Mouse (Mus musculus) cerebellum, adult 2 months (tissue): Measurements from ENCODE around the gene Cdc37l1. TPM values are rescaled to one million over a fixed set of nuclear protein-coding genes. Genes with fewer than 3 reads are reported as not detected.
"Not testable (repeated sequence)": the region's sequence is repeated elsewhere in the genome, so short reads cannot be mapped to it uniquely, and the experiment has no call there.

Experiments
- DNase-seq, 2 experiments: peaks; one replicate each; pipeline ENCODE4 v3.0.0; 2021
- H3K27ac ChIP-seq: fragments of 200-500 bp; 2 replicates; pipeline ENCODE4 v1.5.1; 2012; ENCODE audit warnings: low read length, control low read depth, inconsistent platforms; ENCODE audit not compliant: insufficient read depth
- H3K27me3 ChIP-seq: fragments of 200-500 bp; 2 replicates; pipeline ENCODE4 v1.6.1; 2012; ENCODE audit warnings: inconsistent platforms, mild to moderate bottlenecking, low read length, moderate library complexity; ENCODE audit not compliant: control insufficient read depth, insufficient read depth
- H3K4me1 ChIP-seq: fragments of 200-500 bp; 2 replicates; pipeline ENCODE4 v1.6.1; 2011; ENCODE audit warnings: low read length; ENCODE audit not compliant: control insufficient read depth, insufficient read depth
- H3K4me3 ChIP-seq: fragments of 200-500 bp; replicated peaks from 2 replicates; pipeline ENCODE3; 2011; ENCODE audit warnings: mild to moderate bottlenecking, low read depth, low read length, control low read depth; ENCODE audit not compliant: insufficient read depth
- CTCF ChIP-seq: fragments of 200-500 bp; IDR thresholded peaks from 2 replicates; pipeline ENCODE4 v1.5.1; 2011; ENCODE audit warnings: low read depth, mild to moderate bottlenecking, control low read depth, low read length, moderate library complexity, borderline replicate concordance; ENCODE audit not compliant: insufficient read depth
- POLR2A ChIP-seq: fragments of 200-500 bp; IDR thresholded peaks from 2 replicates; pipeline ENCODE4 v1.6.1; 2011; ENCODE audit warnings: low read length, control low read depth, borderline replicate concordance; ENCODE audit not compliant: insufficient read depth
- WGBS: fragments of 180-500 bp; shearing (Covaris S2); methylation state at CpG from one replicate; pipeline ENCODE4 v1.1.7; 2018; 5-methylcytosine and 5-hydroxymethylcytosine counted together
- polyA plus RNA-seq: library from polyadenylated mRNA; depleted of rRNA; stranded (reverse); fragments of >200 nt; gene quantifications from 2 replicates; pipeline ENCODE4 v1.2.3, GENCODE M21; 2012

Cdc37l1 gene
- polyA plus RNA-seq, 1 experiment, result 91.8 TPM

- no peak for DNase-seq
- Histone ChIP-seq H3K27ac (no peak overlapping the region), H3K27me3 (no peaks in the 10 kb centered on the region), H3K4me3 (peak overlapping the region; percentile 38), H3K4me1 (peaks cover 14% of the 10 kb centered on the region; the same call in 1 of the 2 replicates)
- TF ChIP-seq CTCF (no peak), POLR2A (no peak)
- WGBS, result 57% methylated on average over 5 of the region's 5 CpGs
These were observed 1.2 kb downstream of the Cdc37l1 start for GRCm38 (mm10) chr19:28991391-28991790.

GRCm38 (mm10) chr19:28994870-28995269, 4.7 kb downstream of the Cdc37l1 start:
- Histone ChIP-seq H3K4me3 (no peak overlapping the region), H3K27me3 (no peaks in the 10 kb centered on the region), H3K27ac (peak overlapping the region; percentile 38; the same call in 1 of the 2 replicates), H3K4me1 (peaks cover 10% of the 10 kb centered on the region; the same call in 1 of the 2 replicates)
- DNase-seq, result peak in 1 of 2 experiments; percentile 28
- 13% methylated on average over 7 of the region's 7 CpGs for WGBS
- TF ChIP-seq CTCF (no peak), POLR2A (no peak)

DNA sequence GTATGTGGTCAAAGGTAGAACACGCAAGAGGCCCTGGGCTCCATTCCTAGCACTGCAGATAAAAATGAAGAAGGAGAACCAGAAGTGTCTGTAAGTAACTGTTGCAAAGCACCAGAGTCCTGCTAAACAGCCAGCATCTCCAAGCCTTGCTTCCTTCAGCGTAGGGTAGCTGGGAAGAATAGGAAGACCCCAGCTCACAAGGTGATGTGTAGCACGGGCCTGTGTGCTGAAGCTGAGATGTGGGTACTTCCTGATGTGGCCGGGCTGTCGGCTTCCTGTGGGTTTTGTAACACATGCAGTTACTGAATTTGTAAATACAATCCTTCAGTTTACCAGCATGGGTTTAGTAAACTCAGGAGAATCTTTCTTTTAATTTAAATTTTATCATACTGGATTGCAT, 5.2 kb downstream of the Cdc37l1 start:
- no peak overlapping the region for H3K4me3 ChIP-seq
- TF ChIP-seq CTCF (no peak), POLR2A (no peak)
- 68% methylated on average over 5 of the region's 5 CpGs for WGBS
- H3K27ac ChIP-seq, result peak overlapping the region; percentile 38; the same call in 1 of the 2 replicates
- H3K4me1 ChIP-seq, result peaks cover 10% of the 10 kb centered on the region; the same call in 1 of the 2 replicates
- no peaks in the 10 kb centered on the region for H3K27me3 ChIP-seq
- DNase-seq, result no peak

GRCm38 (mm10) chr19:28997976-28998630, 8.0 kb downstream of the Cdc37l1 start:
- DNase-seq, result no peak
- Histone ChIP-seq H3K27me3 (no peaks in the 10 kb centered on the region), H3K4me1 (peaks cover 7% of the 10 kb centered on the region; the same call in 1 of the 2 replicates), H3K4me3 (no peak overlapping the region), H3K27ac (no peak overlapping the region)
- WGBS, result 63% methylated on average over 4 of the region's 4 CpGs
- TF ChIP-seq POLR2A, result no peak
- no peak for TF ChIP-seq CTCF

DNA sequence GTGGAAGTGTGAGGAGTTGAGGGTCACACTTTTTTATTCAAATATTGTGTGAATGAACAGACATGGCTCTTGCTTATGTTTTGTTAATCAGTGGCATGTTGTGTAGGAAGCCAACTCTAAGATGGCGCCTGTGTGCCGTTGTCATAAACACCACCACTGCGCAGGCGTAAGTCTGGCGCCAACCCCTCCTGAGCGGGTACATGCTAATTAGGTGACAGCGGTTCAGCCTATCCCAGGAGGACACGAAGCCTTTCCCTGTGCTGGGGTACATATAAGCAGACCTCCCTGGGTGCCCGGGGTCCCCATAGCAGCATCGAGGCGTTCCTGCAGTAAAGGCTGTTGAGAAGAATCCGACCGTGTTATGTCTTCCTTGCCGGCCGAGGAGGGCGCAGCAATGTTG, 10.2 kb downstream of the Cdc37l1 start:
- WGBS, result 96% methylated on average over 16 of the region's 16 CpGs
- H3K27ac ChIP-seq, H3K4me3 ChIP-seq, H3K27me3 ChIP-seq, DNase-seq, H3K4me1 ChIP-seq: not testable (repeated sequence)

DNA sequence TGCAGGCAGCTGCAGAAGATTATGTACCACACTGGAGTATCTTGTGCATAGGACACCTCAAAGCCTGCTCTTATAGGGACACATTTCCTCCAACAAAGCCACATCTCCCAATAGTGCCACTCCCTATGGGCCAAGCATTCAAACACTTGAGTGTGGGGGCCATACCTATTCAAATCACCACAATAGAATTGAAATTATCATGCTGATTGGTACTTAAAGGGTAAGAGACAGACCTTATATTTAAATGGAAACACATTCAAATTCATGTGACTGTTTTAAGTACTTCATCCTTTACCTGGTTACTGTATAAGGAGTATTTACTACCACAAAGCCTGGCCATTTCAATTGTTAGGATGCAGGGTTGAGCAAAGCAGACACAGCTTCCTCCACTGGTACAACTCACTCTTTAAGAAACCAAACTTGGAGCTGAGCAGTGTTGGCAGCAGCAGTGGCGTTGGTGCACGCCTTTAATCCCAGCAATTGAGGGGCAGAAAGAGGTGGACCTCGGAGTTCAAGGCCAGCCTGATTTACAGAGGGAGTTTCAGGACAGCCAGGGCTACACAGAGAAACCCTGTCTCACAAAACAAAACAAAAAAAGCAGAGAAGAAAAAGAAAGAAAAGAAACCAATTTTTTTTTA, 18.0 kb downstream of the Cdc37l1 start:
- 82% methylated on average over 3 of the region's 3 CpGs for WGBS
- Histone ChIP-seq H3K4me3 (no peak overlapping the region), H3K27me3 (no peaks in the 10 kb centered on the region), H3K4me1 (0 out of 2 replicates have a peak, but pooled peaks cover 3% of the 10 kb centered on the region), H3K27ac (no peak overlapping the region)
- TF ChIP-seq POLR2A (no peak), CTCF (no peak)
- DNase-seq, result no peak

DNA sequence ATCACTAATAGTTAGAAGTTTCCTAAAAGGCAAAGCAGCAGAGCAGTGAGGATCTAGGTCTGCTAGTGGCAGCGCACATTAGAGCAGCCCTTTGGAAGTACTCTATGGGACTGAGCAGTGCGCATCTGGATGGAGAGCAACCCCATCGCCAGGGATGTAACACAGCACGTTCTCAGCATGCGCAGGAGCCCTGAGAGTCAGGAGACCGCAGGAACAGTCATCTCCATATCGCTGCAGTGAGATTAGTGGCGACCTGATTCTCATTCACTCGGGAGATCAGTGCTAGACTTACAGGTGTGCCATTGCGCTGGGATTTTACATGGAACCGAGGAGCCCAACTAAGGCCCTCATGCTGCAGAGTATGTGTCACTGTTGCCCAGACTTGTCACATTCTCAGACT, 18.9 kb downstream of the Cdc37l1 start:
- H3K4me1 ChIP-seq, result 0 out of 2 replicates have a peak, but pooled peaks cover 3% of the 10 kb centered on the region
- no peaks in the 10 kb centered on the region for H3K27me3 ChIP-seq
- no peak for DNase-seq
- whole genome bisulfite sequencing, result 89% methylated on average over 11 of the region's 11 CpGs
- no peak overlapping the region for H3K27ac ChIP-seq
- TF ChIP-seq POLR2A (no peak), CTCF (no peak)
- H3K4me3 ChIP-seq, result no peak overlapping the region
